Mouse (Mus musculus) embryonic fibroblast, embryonic 13.5 days (primary cell): ENCODE data around the gene Gjc1.

Source experiments
- CTCF ChIP-seq: IDR thresholded peaks from 2 replicates; pipeline ENCODE4 v1.5.1; 2011; ENCODE audit warnings: mild to moderate bottlenecking, control low read depth, low read length, moderate library complexity, borderline replicate concordance; ENCODE audit not compliant: insufficient read depth
- POLR2A ChIP-seq: IDR thresholded peaks from 2 replicates; pipeline ENCODE4 v1.6.1; 2011; ENCODE audit warnings: low read depth, mild to moderate bottlenecking, control low read depth, low read length, moderate library complexity

GRCm38 (mm10) chr11:102770662-102771435 lies 48.7 kb downstream of the Gjc1 start:
- TF ChIP-seq POLR2A (no peak), CTCF (no peak)
